11 mouse cellular contexts compared by ENCODE assay signal in genomic region chr6:90514369-90514768, GRCm38 (mm10). TPM values are rescaled to one million over a fixed set of nuclear protein-coding genes. Genes with fewer than 3 reads are reported as not detected.
DNase-seq lines count a peak whose midpoint lies in the region; ATAC-seq and TF ChIP-seq lines count a peak whose summit lies in the region.
"Had no signal": no experiment of that assay in that cellular context is flagged by ENCODE, and none has a peak within 500 bp of the region (broad histone marks: within the 10 kb centered on the region; RNA-seq: fewer than 3 reads in every experiment).

No protein-coding gene starts in this region.

- H3K9ac ChIP-seq in forebrain, embryonic 16.5 days (replicated peaks; ENCODE audit: low read depth, low read length) = no peak overlapping the region
- no peak overlapping the region for H3K9ac ChIP-seq in forebrain, postnatal 0 days
- no peak overlapping the region for H3K9ac ChIP-seq in midbrain, embryonic 13.5 days (replicated peaks)
- no peak overlapping the region for H3K9ac ChIP-seq in midbrain, embryonic 16.5 days (ENCODE audit: low read depth, low read length)
- H3K9ac ChIP-seq in lung, embryonic 14.5 days = no peak overlapping the region
- H3K9ac ChIP-seq: embryonic facial prominence, embryonic 13.5 days had no signal

- no peak overlapping the region for H3K4me3 ChIP-seq in forebrain, embryonic 16.5 days (replicated peaks; ENCODE audit: low read length)
- H3K4me3 ChIP-seq in forebrain, postnatal 0 days (ENCODE audit: low read depth, low read length) = no peak overlapping the region
- H3K4me3 ChIP-seq in midbrain, embryonic 13.5 days (replicated peaks) = no peak overlapping the region
- H3K4me3 ChIP-seq in midbrain, embryonic 16.5 days (ENCODE audit: low read depth, low read length) = no peak overlapping the region
- no peak overlapping the region for H3K4me3 ChIP-seq in lung, embryonic 14.5 days (ENCODE audit: low read depth, low read length)
- H3K4me3 ChIP-seq: embryonic facial prominence, embryonic 13.5 days; heart, embryonic 10.5 days; myocyte had no signal

- H3K36me3 ChIP-seq in forebrain, embryonic 16.5 days (ENCODE audit: control insufficient read depth, insufficient read depth) = no peaks in the 10 kb centered on the region
- no peaks in the 10 kb centered on the region for H3K36me3 ChIP-seq in forebrain, postnatal 0 days (ENCODE audit: insufficient read depth)
- H3K36me3 ChIP-seq in midbrain, embryonic 13.5 days = no peaks in the 10 kb centered on the region
- H3K36me3 ChIP-seq in midbrain, embryonic 16.5 days (ENCODE audit: control insufficient read depth, insufficient read depth, low read length) = no peaks in the 10 kb centered on the region
- H3K36me3 ChIP-seq in lung, embryonic 14.5 days (ENCODE audit: insufficient read depth) = no peaks in the 10 kb centered on the region
- H3K36me3 ChIP-seq: embryonic facial prominence, embryonic 13.5 days; heart, embryonic 10.5 days had no signal

- ATAC-seq in forebrain, embryonic 16.5 days = peak; percentile 8; the same call in 1 of the 2 replicates
- ATAC-seq in forebrain, postnatal 0 days = no peak
- ATAC-seq in midbrain, embryonic 13.5 days = peak; percentile 34; the same call in 1 of the 2 replicates
- ATAC-seq in midbrain, embryonic 16.5 days = no peak
- ATAC-seq in lung, embryonic 14.5 days (ENCODE audit: insufficient read depth) = peak; percentile 36; the same call in 1 of the 2 replicates
- ATAC-seq in megakaryocyte, adult 5-6 weeks (ENCODE audit: poor library complexity, severe bottlenecking) = no peak

- H3K27ac ChIP-seq in forebrain, embryonic 16.5 days (ENCODE audit: low read length) = no peak overlapping the region
- no peak overlapping the region for H3K27ac ChIP-seq in forebrain, postnatal 0 days (ENCODE audit: low read depth, low read length)
- H3K27ac ChIP-seq in midbrain, embryonic 13.5 days = no peak overlapping the region
- no peak overlapping the region for H3K27ac ChIP-seq in midbrain, embryonic 16.5 days (ENCODE audit: low read length)
- H3K27ac ChIP-seq in lung, embryonic 14.5 days (ENCODE audit: low read depth) = no peak overlapping the region
- H3K27ac ChIP-seq: embryonic facial prominence, embryonic 13.5 days; heart, embryonic 10.5 days had no signal

- no peak overlapping the region for H3K4me2 ChIP-seq in forebrain, embryonic 16.5 days (ENCODE audit: low read length)
- no peak overlapping the region for H3K4me2 ChIP-seq in forebrain, postnatal 0 days (ENCODE audit: low read depth)
- no peak overlapping the region for H3K4me2 ChIP-seq in midbrain, embryonic 13.5 days (replicated peaks)
- H3K4me2 ChIP-seq in midbrain, embryonic 16.5 days (ENCODE audit: low read length) = no peak overlapping the region
- no peak overlapping the region for H3K4me2 ChIP-seq in lung, embryonic 14.5 days
- H3K4me2 ChIP-seq: embryonic facial prominence, embryonic 13.5 days had no signal

- no peaks in the 10 kb centered on the region for H3K27me3 ChIP-seq in forebrain, embryonic 16.5 days (replicated peaks; ENCODE audit: control insufficient read depth, insufficient read depth, low read length)
- no peaks in the 10 kb centered on the region for H3K27me3 ChIP-seq in forebrain, postnatal 0 days (ENCODE audit: insufficient read depth, low read length)
- H3K27me3 ChIP-seq in midbrain, embryonic 13.5 days = no peaks in the 10 kb centered on the region
- H3K27me3 ChIP-seq in midbrain, embryonic 16.5 days (ENCODE audit: control insufficient read depth, insufficient read depth, low read depth, low read length) = no peaks in the 10 kb centered on the region
- no peaks in the 10 kb centered on the region for H3K27me3 ChIP-seq in lung, embryonic 14.5 days (ENCODE audit: insufficient read depth, low read length)
- H3K27me3 ChIP-seq: embryonic facial prominence, embryonic 13.5 days had no signal

- TF ChIP-seq CTCF in forebrain, postnatal 0 days (IDR thresholded peaks at IDR 0.05; ENCODE audit: low read depth) = no peak
- no peak for TF ChIP-seq CTCF in lung, embryonic 14.5 days (IDR thresholded peaks at IDR 0.05; ENCODE audit: low read depth)

- no peaks in the 10 kb centered on the region for H3K9me3 ChIP-seq in forebrain, embryonic 16.5 days (ENCODE audit: control insufficient read depth, low read length)
- H3K9me3 ChIP-seq in forebrain, postnatal 0 days (ENCODE audit: low read length) = no peaks in the 10 kb centered on the region
- H3K9me3 ChIP-seq in midbrain, embryonic 13.5 days = no peaks in the 10 kb centered on the region
- no peaks in the 10 kb centered on the region for H3K9me3 ChIP-seq in midbrain, embryonic 16.5 days (replicated peaks; ENCODE audit: control insufficient read depth, low read length, poor library complexity, severe bottlenecking)
- H3K9me3 ChIP-seq in lung, embryonic 14.5 days (ENCODE audit: low read depth, low read length) = no peaks in the 10 kb centered on the region
- H3K9me3 ChIP-seq: embryonic facial prominence, embryonic 13.5 days; heart, embryonic 10.5 days had no signal

- no peak for DNase-seq in forebrain, postnatal 0 days
- no peak for DNase-seq in lung, embryonic 14.5 days
- no peak for DNase-seq in retina, embryonic 14.5 days (ENCODE audit: low spot score)
- no peak for DNase-seq in right cerebral cortex, postnatal 4 days

- no peaks in the 10 kb centered on the region for H3K4me1 ChIP-seq in forebrain, embryonic 16.5 days (replicated peaks; ENCODE audit: control insufficient read depth, insufficient read depth, low read length)
- H3K4me1 ChIP-seq in forebrain, postnatal 0 days (ENCODE audit: insufficient read depth) = no peaks in the 10 kb centered on the region
- no peaks in the 10 kb centered on the region for H3K4me1 ChIP-seq in midbrain, embryonic 13.5 days (replicated peaks)
- H3K4me1 ChIP-seq in midbrain, embryonic 16.5 days (ENCODE audit: control insufficient read depth, insufficient read depth, low read length) = no peaks in the 10 kb centered on the region
- no peaks in the 10 kb centered on the region for H3K4me1 ChIP-seq in lung, embryonic 14.5 days (ENCODE audit: insufficient read depth)

RNA-seq across cellular contexts. Expression of gene Aldh1l1, which starts 28.1 kb away (rescaled TPM):
- 33.3 and 38.0 TPM in 2 replicates for polyA plus RNA-seq in forebrain, embryonic 16.5 days (2015; fragmentation: Nextera tagmentation; extraction: Ambion mirVana)
- total RNA-seq in forebrain, postnatal 0 days (2014; rRNA removed) = 70.2 and 71.3 TPM in 2 replicates
- polyA plus RNA-seq in forebrain, postnatal 0 days (2015; fragmentation: Nextera tagmentation; extraction: Ambion mirVana) = 54.2 and 67.8 TPM in 2 replicates
- 28.3 and 30.8 TPM in 2 replicates for polyA plus RNA-seq in midbrain, embryonic 13.5 days (2015; fragmentation: Nextera tagmentation; extraction: Ambion mirVana)
- 46.5 and 72.2 TPM in 2 replicates for polyA plus RNA-seq in midbrain, embryonic 16.5 days (2015; fragmentation: Nextera tagmentation; extraction: Ambion mirVana)
- 0.74 and 0.78 TPM in 2 replicates for polyA plus RNA-seq in lung, embryonic 14.5 days (2014; fragmentation: Nextera tagmentation; extraction: Ambion mirVana)
- total RNA-seq in megakaryocyte, adult 5-6 weeks (2015) = 0.31 and 0.68 TPM in 2 replicates
- 0.45 and 0.55 TPM in 2 replicates for total RNA-seq in megakaryocyte, adult 5-6 weeks (2017)

RNA-seq across cellular contexts. Expression of gene Klf15, which starts 52.0 kb away (rescaled TPM):
- polyA plus RNA-seq in forebrain, embryonic 16.5 days (2015; fragmentation: Nextera tagmentation; extraction: Ambion mirVana) = 11.6 and 14.3 TPM in 2 replicates
- total RNA-seq in forebrain, postnatal 0 days (2014; rRNA removed) = 16.6 and 24.6 TPM in 2 replicates
- polyA plus RNA-seq in forebrain, postnatal 0 days (2015; fragmentation: Nextera tagmentation; extraction: Ambion mirVana) = 16.2 and 17.5 TPM in 2 replicates
- polyA plus RNA-seq in midbrain, embryonic 13.5 days (2015; fragmentation: Nextera tagmentation; extraction: Ambion mirVana) = 8.7 and 9.0 TPM in 2 replicates
- polyA plus RNA-seq in midbrain, embryonic 16.5 days (2015; fragmentation: Nextera tagmentation; extraction: Ambion mirVana) = 12.6 and 17.5 TPM in 2 replicates
- polyA plus RNA-seq in lung, embryonic 14.5 days (2014; fragmentation: Nextera tagmentation; extraction: Ambion mirVana) = 8.1 and 10.9 TPM in 2 replicates
- total RNA-seq in megakaryocyte, adult 5-6 weeks (2015) = not detected in 2 replicates
- not detected in 2 replicates for total RNA-seq in megakaryocyte, adult 5-6 weeks (2017)

Comparison
In these comparisons a context has a peak if more than half of its experiments do, and no peak if none do; other contexts are left out.
1. ATAC-seq: peak in forebrain, embryonic 16.5 days (single experiment), midbrain, embryonic 13.5 days (single experiment) and lung, embryonic 14.5 days (single experiment); none in forebrain, postnatal 0 days (single experiment), midbrain, embryonic 16.5 days (single experiment) and megakaryocyte, adult 5-6 weeks (single experiment).
2. RNA of gene Aldh1l1, which starts 28.1 kb away (polyA plus RNA-seq): 46.5 to 72.2 TPM in midbrain, embryonic 16.5 days, 54.2 to 67.8 TPM in forebrain, postnatal 0 days, 33.3 to 38.0 TPM in forebrain, embryonic 16.5 days and 28.3 to 30.8 TPM in midbrain, embryonic 13.5 days; 0.74 to 0.78 TPM in lung, embryonic 14.5 days; every median in the first group is over 10 times any median in the second.